Mouse (Mus musculus): ENCODE data around the gene Fbxl17.

Gene Fbxl17

DNA sequence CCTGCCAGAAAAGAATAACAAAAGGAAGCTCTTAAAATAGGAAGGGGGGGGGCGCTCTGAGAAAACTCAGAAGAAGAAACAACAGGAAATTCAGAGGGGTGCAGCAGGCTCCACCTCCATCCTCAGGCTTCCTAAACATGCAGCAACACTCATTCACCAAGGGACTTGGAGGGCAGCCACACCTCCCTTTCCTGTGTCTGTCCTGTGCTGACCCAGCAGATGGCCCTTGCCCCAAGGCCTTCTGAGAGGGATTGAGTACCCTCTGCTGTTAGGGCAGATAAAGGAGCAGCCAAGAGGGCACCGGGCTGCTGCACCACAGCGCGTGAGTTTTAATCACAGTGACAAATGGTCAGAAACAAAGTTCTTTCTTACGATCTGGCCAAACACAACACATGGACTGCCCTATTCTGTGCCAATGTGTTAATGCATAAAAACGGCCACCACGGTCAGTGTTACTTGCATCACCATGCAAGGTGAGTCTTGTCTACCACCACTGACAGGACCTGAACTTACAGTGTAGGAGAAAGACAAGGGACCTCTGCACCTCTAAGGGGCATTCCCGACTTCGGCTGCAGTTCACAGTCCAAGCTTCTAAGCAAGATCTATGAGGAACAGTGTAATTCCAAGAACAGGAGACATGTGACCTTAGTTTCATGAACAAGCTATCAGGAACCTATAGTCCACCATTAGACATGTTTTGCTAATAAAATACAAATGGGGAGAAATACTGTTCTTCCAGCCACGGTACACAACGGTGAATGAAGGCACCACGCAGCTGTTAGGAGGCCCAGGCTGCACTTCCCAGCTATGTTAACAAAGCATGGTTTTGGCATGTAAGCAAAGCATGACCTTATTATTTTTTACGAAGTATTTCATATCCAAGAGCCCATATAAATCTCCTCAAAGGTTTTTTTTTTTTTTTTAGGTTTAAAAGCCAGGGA is 96.8 kb downstream of the Fbxl17 start:
- no peak for DNase-seq (ENCODE audit: low read depth)

DNA sequence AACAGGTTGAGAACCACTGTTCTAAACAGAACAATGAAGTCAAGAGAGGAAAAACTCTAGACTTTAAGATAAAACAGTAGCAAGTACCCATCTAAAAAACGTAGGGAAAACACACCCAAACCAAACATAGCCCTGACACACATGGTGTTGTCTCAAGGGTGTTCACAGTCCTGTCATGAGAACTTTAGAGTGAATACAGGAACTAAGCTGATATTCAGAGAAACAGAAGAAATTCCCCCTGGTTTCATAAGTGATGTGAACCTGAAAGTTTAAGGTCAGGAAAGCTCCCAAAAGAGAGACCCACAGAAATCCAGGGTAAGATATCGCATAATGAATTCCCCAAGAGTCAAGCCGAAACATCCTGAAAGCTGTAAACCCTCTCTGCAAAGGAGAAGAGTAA is 97.6 kb downstream of the Fbxl17 start:
- no peak for DNase-seq (ENCODE audit: low read depth)

DNA sequence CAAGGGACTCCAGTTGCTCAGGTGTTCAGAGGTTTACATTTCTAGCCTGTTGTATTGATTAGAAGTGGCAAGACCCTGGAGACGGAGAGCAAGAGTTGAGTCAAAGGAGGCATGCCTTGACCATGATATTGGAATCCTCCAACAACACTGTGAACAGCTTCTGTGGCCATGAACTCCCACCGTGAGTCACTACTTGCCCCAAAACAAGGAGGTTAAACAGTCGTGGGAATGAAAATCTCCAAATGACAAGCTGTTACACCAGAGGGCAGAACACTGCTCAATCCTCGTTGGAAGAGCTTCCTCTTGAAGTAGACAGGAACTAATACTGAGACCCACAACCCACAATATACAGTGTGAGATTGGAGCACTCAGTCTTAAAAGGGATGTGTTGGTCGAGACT is 99.2 kb downstream of the Fbxl17 start:
- no peak for DNase-seq (ENCODE audit: low read depth)

DNA sequence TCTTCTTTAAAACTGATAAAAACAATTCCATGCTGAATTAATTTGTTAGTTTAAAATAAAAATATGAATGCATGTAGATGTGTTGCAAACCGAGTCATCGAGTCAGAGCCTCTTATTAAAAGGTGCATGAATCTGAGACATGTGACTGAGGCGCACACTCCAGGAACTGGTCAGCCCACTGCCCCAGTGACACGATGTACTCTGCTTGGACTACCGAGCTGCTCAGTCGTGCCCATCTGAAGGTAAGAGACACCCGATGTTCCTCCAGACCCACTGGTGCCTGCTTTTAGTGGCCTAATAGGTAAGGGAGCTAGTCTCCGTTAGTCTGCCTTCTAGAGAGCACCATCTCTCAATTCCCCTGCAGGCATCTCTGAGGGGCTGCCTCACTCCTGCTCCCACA is 100.0 kb downstream of the Fbxl17 start:
- DNase-seq (ENCODE audit: low read depth): no peak

DNA sequence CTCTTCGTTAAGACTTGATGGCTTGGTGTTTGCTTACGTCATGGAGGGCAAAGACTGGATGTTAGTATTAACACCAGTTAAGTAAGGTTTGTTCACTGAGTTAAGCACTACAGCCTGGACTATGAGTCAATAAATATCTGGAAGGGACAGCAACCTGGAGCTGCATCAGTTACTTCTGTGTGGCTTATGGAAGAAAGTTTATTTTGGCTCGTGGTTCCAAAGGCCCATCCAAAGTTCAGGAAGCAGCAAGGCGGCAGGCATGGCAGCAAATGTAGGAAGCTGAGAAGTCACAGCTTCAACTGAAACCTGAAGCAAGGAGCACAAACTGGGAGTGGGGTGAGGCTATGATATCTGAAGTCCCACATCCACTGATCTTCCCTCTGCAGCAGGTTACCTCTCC is 108.3 kb downstream of the Fbxl17 start:
- peak; percentile 22 for DNase-seq (ENCODE audit: low read depth)

DNA sequence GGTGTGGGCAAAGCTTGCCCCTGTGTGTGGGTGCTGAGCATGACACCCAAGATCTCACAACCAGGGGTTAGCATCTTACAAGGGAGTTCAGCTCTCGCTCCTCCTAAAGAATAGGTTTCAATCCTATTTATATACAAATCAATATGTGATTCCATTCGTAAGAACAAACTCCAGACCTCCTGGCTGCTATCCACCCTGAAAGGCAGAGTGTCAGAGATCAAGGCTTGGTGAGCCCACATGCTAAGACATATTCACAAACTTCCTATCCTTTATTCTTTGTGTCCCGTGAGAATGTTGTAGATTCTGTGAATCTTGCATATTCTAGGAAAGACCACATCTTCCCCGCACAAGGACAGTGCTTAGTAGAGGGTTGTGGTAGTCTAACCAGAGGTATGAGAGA is 108.9 kb downstream of the Fbxl17 start:
- no peak for DNase-seq (ENCODE audit: low read depth)

DNA sequence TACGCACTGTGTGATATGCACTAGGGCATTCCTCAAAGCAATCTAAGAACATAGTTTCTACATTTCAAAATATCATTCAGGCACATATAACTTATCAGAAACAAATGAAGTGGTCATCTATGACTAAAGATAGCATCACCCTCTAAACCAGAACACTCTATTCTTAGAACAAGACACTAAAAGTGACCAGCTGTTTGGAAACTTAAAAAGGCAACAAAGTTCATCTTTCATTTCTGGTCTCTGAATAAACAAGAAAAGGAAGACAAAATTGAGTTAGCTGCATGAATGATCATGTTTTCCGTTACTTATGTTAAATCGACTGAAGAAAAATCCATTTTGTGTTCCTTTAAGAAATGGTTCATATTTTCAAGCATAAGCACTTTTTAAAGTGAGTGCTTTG is 128.8 kb downstream of the Fbxl17 start:
- no peak for DNase-seq (ENCODE audit: low read depth)

DNA sequence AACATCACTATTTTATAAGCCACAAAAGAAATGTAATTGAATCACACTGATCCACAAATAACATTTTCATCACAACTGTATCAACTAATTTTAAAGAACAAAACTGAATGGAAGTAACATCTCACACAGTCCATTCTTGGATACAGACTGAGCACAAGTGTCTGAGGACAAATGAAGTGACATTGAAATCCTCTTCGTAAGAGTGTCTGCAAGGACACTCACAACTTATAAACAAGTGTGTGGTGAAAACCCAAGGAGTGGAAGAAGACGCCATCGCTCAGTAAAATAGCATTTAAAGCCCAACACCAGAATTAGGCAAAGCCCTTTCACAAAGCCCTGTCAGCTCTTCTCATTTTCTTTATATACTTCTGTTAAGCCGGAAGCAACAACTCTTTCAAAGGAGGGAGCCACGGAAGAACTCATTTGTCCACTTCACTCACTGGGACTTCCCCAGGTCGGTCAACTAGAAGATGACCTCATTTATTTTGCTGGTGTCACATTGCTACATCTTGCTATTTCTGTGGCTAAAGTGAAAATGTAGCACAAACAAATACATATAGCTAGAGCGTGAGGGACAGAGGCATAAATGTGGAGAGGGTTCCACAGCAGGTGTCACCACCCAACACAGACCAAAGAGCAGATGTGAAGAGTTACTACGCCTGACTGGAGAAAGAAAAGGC is 130.0 kb downstream of the Fbxl17 start:
- DNase-seq (ENCODE audit: low read depth): no peak

DNA sequence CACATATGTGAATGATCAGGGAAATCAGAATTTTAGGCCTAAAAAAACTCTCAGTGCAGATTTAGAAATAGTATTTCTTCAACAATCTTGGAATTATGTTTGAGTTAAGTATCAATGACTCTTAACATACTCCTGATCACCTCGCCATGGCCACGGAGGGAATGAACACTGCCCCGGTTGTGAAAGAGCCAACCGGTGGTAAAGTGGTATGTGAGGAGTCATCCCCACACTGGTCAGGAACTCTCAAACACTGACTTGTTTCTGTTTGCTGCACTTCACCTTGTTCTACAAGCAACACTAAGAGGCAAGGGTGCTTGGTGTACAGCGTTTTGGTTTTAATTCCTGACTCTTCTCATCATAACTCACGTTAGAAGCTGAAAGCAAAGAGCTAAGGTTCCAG is 132.3 kb downstream of the Fbxl17 start:
- DNase-seq (ENCODE audit: low read depth): peak; percentile 58

DNA sequence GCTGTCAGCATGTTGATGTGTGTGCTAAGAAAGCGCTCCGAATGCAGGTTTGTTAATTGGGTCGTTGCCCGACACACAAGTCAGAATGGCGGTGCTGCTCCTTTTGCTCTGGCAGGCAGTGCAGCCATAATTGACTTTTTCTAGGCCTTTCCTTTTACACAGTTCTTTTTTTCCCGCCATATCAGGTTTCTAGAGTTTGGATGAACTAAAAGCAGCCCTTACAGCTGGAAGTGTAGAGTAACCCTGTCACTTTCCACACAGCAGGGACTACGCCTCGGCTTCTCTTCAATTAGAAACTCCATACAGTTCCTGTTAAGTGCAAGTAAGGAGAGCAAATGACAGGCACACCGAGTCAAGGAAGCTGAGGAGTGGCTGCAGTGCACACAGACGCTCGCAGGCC is 133.8 kb downstream of the Fbxl17 start:
- DNase-seq (ENCODE audit: low read depth): no peak

DNA sequence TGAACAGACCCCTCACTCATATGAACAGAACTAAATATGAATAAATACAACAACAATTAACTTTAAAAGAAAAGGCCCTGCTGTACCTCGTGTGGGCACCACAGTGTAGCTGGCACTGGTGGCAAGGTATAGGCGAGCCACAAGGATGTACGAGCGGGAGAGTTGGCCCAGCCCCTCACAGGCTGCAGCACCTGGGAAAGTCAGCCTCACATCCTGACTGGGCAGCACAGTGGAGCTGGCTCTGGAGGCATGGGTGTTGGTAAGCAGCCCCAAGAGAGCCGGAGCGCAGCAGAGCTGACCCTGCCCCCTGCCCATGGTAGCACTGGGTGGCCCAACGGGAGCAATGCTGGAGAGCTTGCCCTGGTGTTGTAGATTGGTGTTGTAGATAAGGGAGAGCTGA is 135.2 kb downstream of the Fbxl17 start:
- DNase-seq (ENCODE audit: low read depth): no peak

DNA sequence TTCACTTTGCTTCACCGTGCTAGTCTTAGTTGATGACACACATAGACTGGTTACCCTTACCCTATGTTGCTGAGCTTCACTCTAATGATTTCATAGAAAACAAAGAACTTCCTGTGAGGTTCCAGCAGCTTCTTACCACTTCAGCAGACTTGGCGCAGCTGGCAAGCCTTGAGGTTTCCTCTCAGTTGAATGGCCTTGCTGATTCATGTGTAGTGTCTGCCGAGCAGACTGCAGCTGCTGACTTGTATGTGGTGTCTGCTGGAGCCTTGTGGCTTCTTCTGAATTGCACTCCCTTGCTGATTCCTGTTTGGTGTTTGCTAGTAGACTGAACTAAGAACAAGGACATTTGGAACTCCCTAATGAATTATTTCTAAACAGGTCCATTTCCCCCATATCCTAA is 137.6 kb downstream of the Fbxl17 start:
- DNase-seq (ENCODE audit: low read depth): peak; percentile 19

DNA sequence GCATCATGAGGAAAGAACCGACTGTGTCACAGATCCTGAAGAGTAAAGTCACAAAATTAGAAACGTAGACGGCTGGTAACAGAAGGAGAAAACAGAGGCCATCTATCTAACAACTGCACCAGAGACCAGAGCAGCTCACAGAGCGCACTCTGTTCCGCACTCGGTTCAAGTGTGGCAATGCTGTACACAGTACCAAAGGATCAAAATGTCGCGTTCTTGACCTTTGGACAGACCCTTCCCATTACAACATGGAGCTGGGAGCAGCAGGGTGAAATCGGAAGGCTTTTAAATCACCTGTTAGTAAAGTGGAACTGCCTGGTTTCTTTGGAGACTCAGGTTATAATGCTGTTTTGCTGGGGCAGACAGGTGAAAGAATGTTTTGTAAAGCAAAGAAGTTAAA is 138.1 kb downstream of the Fbxl17 start:
- DNase-seq (ENCODE audit: low read depth): no peak

DNA sequence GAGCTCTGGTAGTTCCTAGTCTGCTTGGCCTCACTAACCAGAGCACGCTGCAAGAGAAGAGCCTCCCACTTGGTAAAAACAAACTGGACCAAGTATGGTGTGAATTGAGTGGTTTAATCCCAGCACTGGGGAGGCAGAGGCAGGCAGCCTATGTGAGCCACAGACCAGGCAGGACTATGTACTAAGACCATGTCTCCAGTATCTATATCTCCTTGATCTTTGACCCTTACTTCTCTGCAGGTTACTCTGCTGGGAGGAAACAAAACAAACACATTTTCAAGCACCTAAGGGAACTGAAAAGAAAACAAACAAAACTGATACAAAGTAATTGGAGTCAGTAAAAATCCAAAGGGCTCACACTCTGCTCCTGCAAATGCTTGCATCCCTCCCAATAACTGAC is 141.0 kb downstream of the Fbxl17 start:
- no peak for DNase-seq (ENCODE audit: low read depth)

DNA sequence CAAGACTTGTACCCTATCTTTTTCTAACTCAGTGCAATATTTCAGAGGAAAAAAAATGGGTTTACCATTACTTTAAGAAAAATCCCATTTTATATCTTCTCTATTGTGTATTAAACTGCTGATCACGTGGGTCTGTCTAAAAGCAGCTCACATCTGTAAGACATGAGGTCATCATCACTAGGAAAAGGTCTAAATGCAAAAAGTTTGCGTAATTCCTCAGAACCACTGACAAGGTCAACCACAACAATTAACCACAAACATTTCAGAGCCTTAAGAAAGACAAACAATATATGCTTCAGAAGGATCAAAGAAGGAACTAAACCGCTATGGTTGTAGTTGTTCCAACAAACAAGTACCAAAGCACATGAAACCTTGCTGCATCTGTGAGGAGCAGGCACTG is 143.6 kb downstream of the Fbxl17 start:
- peak; percentile 57 for DNase-seq (ENCODE audit: low read depth)

DNA sequence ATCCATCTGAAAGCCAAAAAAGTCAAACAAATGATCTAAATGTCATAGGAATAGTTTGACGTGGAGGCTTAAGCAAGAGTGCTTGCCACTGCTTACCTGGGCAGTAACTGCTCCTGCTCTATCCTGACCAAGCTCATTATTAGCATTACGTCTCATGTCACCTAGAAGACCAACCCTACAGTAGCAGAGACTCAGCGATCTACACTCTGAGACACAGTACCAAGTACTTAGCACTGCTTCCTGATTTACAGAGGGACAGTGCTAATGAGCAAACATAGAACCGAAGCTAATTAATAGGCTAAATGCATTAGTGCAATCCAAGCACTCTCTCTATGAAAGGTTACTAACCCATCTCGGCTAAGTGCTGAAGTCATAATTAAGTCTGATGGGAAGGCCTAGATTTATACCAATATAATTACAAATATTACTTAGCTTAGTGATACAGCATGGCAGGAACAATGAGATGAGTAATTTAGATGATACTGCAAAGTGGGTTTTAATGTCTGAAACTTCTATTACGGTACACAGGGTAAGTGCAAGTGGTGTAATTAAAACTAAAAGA is 147.1 kb downstream of the Fbxl17 start:
- no peak for DNase-seq (ENCODE audit: low read depth)

DNA sequence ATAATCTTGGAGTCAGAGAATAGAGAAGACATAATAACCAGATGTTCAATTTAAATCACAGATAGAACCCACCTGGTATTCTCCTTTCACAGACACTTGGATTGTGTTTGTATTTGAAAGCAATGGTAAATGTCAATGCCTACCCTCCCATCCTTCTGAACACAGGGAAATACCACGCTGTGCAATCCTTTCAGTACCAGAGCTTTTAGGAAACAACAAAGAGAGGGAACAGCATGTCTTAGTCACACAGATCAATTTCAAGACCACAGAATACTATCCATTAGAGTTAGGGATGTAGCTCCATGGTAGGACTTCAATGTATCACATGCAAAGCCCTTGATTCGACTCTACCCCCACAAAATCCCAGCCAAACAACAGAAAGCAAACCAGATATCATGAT is 148.1 kb downstream of the Fbxl17 start:
- DNase-seq (ENCODE audit: low read depth): no peak

DNA sequence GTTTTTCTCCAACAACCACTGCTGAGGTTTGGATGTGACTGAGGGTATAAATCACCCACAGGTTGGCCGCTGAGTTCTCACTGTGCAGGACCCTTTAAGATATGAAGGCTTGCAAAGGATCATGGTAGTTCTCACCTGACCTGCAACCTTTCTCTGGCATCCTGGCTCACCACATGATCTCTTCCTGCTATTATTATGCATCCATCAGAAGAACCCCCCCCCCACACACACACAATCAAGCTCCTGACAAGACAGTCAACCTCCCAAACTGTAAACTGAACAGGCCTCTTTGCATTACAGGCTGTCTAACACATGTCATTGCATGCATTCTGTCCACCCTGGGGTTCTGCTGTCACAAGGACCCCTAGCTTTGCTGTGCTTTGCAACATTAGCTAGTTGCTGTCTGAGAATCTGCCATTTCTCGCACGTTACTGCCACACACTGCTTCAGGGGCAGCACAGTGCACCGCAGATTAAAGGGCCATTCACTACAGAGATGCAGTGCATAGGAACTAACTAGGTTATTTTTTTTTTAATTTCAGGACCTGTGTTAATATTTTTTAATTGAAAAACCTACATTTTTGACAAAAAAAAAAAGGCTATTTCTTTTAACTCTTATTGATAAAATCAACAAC is 148.8 kb downstream of the Fbxl17 start:
- DNase-seq (ENCODE audit: low read depth): no peak

DNA sequence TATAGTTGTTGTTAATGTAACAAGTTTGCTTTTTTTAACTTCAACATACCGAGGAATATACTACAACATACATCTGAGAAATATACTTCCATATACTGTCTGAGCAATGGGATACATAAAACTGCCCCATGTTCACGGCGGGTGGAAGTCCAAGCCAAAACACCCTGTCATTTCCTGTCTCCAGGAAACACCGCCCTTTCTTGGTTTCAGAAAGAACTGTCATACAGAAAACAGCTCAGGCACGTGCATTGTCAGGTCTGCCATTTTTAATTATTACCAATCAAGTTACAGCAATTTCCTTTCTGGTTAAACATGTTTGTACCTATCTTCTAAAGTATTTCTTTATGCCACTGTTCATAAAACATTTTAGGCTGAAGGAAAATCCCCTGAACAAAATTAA is 155.7 kb downstream of the Fbxl17 start:
- DNase-seq (ENCODE audit: low read depth): no peak

DNA sequence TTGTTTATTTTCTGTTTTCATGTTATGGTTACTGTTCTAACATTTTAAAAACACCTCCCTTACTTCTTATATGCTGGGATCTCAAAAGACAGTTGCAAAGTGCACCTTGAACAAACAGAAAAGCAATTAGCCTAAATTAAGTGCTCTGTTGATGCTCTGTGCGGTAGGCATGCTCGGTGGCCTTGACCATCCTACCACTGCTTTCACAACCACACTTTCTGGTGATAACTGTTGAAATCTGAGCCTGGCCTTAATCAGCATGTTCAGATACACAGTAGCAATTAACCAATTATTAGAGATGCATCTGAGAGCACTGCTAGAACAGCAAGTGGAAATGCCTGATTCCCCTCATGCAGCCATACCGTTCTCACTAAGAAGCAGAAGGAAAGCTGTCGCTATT is 156.7 kb downstream of the Fbxl17 start:
- no peak for DNase-seq (ENCODE audit: low read depth)

DNA sequence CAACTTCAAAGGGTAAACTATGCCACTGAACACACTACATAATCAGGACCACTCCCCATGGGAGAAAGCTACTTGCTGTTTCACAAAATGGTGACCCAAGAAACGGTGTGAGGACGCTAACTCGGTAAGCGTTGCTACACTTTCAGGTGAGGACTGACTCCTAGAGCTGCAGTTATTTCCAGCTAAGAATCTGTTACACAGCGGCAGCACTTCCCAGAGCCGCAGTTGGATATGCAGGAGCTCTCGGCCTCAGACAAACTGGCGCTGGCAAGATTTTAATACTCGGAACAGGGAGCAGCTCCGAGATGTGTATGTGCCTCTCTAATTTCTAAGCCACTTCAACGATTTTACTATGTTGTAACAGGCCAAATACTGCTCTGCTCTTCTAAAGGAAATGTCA is 157.4 kb downstream of the Fbxl17 start:
- no peak for DNase-seq (ENCODE audit: low read depth)

DNA sequence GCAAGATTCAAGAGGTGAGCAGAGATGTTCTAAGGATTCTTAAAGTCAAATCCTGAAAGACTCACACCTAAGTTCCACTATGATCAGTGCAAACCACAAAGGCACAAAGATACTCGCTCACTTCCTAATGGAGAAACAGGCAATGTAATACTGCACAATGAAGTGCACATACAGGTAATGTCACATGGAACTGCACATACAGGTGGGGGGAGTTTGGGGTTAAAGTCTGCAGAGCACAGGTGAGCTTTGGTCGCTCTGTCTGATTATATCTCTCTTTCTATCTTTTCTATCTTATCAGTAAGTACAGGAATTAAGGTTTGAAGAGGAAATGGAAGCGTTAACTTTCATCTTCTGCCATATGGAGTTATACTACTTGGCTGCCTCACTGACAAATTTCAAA is 158.6 kb downstream of the Fbxl17 start:
- DNase-seq (ENCODE audit: low read depth): no peak

DNA sequence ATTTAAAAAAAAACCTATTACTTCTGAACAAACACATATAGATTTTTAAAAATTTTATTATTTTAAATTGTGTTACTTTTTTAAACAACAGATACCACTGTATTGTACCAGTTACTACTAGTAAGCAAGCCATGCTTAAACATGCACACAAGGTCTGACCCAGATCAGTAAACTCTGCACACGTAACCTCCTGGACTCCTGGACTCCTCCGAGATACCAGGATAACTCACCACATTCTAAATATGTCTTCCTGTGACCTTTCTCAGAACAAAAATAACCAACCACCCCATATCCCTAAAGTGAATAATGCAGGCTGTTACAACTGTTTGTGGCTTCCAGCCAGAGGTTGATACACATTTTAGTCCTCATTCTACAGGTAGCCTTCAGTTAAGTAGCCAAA is 170.9 kb downstream of the Fbxl17 start:
- no peak for DNase-seq (ENCODE audit: low read depth)
